Mouse (Mus musculus): ENCODE measurements at regions not wholly inside any gene's neighbourhood (a gene's known extent, or its start where the extent isn't known, plus 50 kb on each side); places are given as distances from the start of the nearest gene placed in this dataset.
A peak's percentile ranks its signal among the peaks of the same experiment; 100 is the strongest.

- peak in 1 of 2 experiments; percentile 26 for DNase-seq
Observed at GRCm38 (mm10) chr1:137560389-137561268, 600.4 kb upstream of the Nr5a2 start.

GRCm38 (mm10) chr1:137549659-137550058, 589.4 kb upstream of the Nr5a2 start:
- DNase-seq, result no peak

- no peak for DNase-seq
Observed at GRCm38 (mm10) chr1:137545666-137546065, 585.4 kb upstream of the Nr5a2 start.

DNA sequence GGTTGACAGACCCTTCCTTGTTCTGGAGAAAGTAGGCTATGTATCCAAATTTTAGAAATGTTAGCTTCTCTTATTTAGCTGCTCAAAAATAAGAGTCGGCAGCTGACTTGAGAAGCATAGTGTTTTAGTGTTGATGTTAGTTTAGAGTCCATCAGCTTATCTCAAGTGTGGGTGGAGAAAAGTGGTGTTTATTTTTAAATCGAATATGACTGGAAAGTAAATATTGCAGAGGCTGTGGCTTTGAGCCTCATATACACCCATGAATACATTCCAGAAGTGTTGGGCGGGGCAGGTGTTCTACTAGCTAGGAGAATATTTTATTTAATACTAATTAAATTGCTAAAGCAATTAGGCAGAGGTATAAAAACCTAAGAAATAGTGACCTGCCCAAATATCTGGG, 583.6 kb upstream of the Nr5a2 start:
- DNase-seq, result no peak

DNA sequence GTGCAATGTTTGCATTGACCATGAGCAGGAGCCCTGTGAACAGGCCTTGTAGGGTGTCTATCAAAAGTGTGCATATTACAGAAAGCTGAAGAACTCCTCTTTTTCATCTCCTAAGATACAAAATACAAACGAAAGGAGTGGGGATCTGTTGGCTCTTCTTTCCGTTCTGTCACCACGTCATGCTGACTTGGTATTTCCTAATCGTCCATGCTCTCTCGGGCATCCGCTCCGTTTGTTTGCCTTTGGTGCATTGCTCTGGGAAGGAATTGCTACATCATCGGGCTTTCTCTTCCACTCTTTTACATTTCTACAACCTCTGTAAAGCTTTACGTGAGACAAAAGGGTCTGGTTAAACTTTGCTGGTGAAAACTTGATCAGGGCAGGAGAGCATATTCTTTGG, 581.2 kb upstream of the Nr5a2 start:
- DNase-seq, result no peak

- DNase-seq, result no peak
Observed at GRCm38 (mm10) chr1:137539424-137540116, 579.3 kb upstream of the Nr5a2 start.

- no peak for DNase-seq
Observed at GRCm38 (mm10) chr1:137514750-137515149, 554.5 kb upstream of the Nr5a2 start.

- no peak for DNase-seq
Observed at GRCm38 (mm10) chr1:137503704-137504422, 543.6 kb upstream of the Nr5a2 start.

GRCm38 (mm10) chr1:137488226-137488625, 528.0 kb upstream of the Nr5a2 start:
- no peak for DNase-seq

DNA sequence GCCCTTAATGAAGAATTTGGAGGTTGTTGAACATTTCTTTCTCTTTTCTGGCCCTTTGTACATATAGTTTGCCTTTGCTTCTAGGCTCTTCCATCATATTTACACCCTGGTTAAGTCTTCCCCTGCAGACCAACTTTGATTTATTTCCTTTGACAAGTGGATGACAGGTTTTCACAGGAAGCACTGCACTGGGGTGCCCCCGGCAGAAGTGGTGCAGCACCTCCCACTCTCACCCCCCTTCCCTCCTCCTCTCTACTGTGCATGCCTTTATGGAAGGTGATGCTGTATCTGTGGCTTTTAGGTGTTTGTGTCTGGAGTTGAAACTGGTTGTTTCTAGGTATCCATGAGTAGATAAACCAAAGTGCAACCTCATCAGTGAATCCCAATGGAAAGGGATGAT, 518.2 kb upstream of the Nr5a2 start:
- no peak for DNase-seq

DNA sequence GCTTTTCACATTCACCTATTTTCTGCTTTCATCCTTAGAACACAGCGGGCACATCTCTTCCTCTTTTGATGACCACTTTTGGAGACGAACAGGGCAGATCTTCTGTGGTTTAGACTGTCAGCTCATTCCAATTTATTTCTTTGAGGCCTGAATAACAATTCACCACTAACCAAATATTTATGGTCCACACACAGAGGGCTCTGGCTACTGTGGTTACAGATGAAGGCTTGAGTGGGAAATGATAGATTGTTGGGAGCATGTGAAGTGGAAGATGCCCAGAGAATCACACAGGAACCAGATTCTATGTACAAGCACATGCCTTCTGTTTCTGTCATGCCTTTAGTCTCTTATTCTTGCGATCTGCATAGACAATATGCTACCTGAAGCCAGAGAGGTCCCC, 517.0 kb upstream of the Nr5a2 start:
- no peak for DNase-seq

GRCm38 (mm10) chr1:137474858-137475257, 514.6 kb upstream of the Nr5a2 start:
- DNase-seq, result no peak

- no peak for DNase-seq
Observed at GRCm38 (mm10) chr1:137473800-137474685, 513.8 kb upstream of the Nr5a2 start.

GRCm38 (mm10) chr1:137464971-137465370, 504.7 kb upstream of the Nr5a2 start:
- DNase-seq, result no peak

GRCm38 (mm10) chr1:137461189-137461588, 500.9 kb upstream of the Nr5a2 start:
- no peak for DNase-seq

GRCm38 (mm10) chr1:137453446-137454208, 493.4 kb upstream of the Nr5a2 start:
- peak; percentile 9 to 33 for DNase-seq

DNA sequence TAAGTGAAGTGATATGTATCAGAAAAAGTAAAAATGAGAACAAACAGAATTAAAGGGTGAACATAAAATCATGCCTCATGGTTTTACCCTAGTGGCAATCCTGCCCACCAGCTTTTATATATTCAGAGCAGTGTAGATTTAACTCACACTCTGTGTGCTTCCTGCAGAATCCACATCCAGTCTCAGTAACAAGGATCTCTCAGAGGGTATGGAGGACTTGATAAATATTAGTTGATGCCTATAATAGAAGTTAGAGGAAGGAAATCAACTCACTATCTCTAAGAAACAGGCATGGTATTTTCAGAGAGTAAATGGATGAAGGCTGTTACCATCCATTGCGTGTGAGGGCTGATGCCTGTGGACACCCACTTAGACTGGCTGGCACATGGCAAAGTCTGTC, 492.5 kb upstream of the Nr5a2 start:
- DNase-seq, result peak in 1 of 2 experiments; percentile 25

GRCm38 (mm10) chr1:137446497-137446896, 486.2 kb upstream of the Nr5a2 start:
- DNase-seq, result no peak

DNA sequence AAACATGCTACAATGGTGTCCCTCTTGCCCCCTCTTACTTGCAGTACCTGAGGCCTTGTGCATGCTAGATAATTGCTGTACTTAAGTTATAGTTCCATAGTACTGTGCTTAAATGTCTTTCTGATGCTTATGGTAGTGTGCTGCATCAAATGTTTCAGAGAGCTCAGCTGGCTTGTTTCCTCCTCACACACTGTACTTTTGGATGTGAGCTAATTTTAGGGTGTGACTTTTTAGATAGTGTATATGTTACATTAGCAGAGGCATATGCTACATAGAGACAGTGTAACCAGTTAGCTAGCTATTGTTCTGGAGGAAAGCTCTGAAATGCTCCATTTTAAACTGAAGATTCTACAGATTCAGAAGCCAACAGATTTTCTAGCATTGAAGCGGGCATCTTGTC, 467.9 kb upstream of the Nr5a2 start:
- no peak for DNase-seq

DNA sequence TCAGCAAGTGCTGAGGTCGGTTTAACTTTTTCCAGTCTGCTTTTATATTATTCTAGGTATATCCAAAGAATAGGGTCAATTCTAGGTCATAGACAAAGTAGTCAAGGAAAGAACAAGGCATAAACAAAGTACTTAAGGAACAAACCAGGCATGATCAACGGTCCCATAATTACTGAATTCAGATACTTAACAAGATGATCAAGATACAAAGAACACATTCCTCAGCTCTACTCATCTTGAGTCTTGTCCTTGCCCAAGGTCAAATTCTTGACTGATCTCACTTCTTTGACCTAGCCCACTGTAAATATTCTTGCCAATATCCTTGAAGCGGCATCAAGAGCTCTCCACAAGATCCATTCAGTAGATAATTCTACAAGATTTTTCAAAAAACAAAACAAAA, 458.1 kb upstream of the Nr5a2 start:
- DNase-seq, result no peak

GRCm38 (mm10) chr1:137396736-137397135, 436.5 kb upstream of the Nr5a2 start:
- DNase-seq, result no peak

GRCm38 (mm10) chr1:137387509-137387908, 427.3 kb upstream of the Nr5a2 start:
- DNase-seq, result no peak
